Mouse (Mus musculus): ENCODE results near the gene 6030452D12Rik. TPM values are rescaled to one million over a fixed set of nuclear protein-coding genes. Genes with fewer than 3 reads are reported as not detected.

The 6030452D12Rik gene
- polyA plus RNA-seq, 1 experiment: not detected

GRCm38 (mm10) chr8:106535448-106535847, 35.1 kb downstream of the 6030452D12Rik start:
- H3K27ac ChIP-seq (ENCODE audit: control insufficient read depth, insufficient read depth, low read length): no peak overlapping the region
- peaks cover 5% of the 10 kb centered on the region for H3K4me1 ChIP-seq (replicated peaks; ENCODE audit: control insufficient read depth, insufficient read depth, low read length)
- TF ChIP-seq CTCF (IDR thresholded peaks at IDR 0.05; ENCODE audit: borderline replicate concordance, control insufficient read depth, extremely low read depth, insufficient read depth, low read length, poor library complexity): no peak
- TF ChIP-seq POLR2A (IDR thresholded peaks at IDR 0.05; ENCODE audit: control insufficient read depth, extremely low read depth, insufficient read depth, low read length, poor library complexity): no peak
- DNase-seq: no peak
- no peaks in the 10 kb centered on the region for H3K27me3 ChIP-seq (ENCODE audit: control insufficient read depth, insufficient read depth, low read length)
- no peak overlapping the region for H3K4me3 ChIP-seq (ENCODE audit: control insufficient read depth, insufficient read depth, low read length)
- no peaks in the 10 kb centered on the region for H3K36me3 ChIP-seq (ENCODE audit: control insufficient read depth, insufficient read depth, low read length)
- 77% methylated on average over 4 of the region's 4 CpGs for WGBS

DNA sequence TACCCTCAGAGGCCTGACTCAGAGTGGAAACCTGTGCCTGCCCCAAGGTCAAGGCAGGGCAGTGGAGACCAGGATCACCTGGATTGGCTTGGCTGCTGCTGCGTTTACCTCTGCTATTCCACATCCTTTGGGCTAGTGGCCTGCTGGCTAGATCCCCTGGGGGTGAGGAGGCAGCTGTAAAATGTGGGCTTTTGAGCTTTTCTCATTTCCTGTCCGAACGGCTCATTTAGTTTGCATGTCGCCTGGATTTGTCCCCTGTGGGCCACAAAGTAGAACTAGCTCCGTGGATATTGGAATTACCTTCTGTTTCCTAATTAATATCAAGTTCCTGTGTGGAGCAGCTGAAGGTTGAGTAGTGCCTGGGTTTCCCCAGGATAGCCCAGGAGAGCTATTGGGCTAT, 38.9 kb downstream of the 6030452D12Rik start:
- Histone ChIP-seq H3K27ac (ENCODE audit: control insufficient read depth, insufficient read depth, low read length) (no peak overlapping the region), H3K4me3 (ENCODE audit: control insufficient read depth, insufficient read depth, low read length) (no peak overlapping the region), H3K27me3 (ENCODE audit: control insufficient read depth, insufficient read depth, low read length) (no peaks in the 10 kb centered on the region), H3K4me1 (replicated peaks; ENCODE audit: control insufficient read depth, insufficient read depth, low read length) (peaks cover 2% of the 10 kb centered on the region; the same call in 1 of the 2 replicates), H3K36me3 (ENCODE audit: control insufficient read depth, insufficient read depth, low read length) (no peaks in the 10 kb centered on the region)
- no peak for DNase-seq
- no peak for TF ChIP-seq POLR2A (IDR thresholded peaks at IDR 0.05; ENCODE audit: control insufficient read depth, extremely low read depth, insufficient read depth, low read length, poor library complexity)
- TF ChIP-seq CTCF (IDR thresholded peaks at IDR 0.05; ENCODE audit: borderline replicate concordance, control insufficient read depth, extremely low read depth, insufficient read depth, low read length, poor library complexity): no peak
- WGBS: 85% methylated on average over 5 of the region's 5 CpGs

DNA sequence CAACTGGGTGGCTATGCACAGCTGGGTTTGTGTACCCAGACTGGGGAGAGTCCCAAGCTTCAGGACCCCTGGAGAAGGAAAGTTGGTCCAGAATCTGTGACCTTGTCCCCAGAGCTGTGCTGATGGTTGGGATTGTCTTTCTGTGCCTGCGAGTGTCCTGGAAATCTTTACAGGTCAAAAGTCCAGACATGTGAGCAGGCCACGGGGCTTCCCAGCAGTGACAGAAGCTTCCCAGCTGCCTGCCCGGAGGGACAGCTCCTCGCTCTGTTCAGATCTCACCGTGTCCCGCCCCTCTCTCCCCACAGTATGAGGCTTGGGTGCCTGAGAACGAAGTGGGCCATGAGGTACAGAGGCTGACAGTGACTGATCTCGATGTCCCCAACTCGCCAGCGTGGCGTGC, 40.7 kb downstream of the 6030452D12Rik start:
- no peaks in the 10 kb centered on the region for H3K36me3 ChIP-seq (ENCODE audit: control insufficient read depth, insufficient read depth, low read length)
- TF ChIP-seq CTCF (IDR thresholded peaks at IDR 0.05; ENCODE audit: borderline replicate concordance, control insufficient read depth, extremely low read depth, insufficient read depth, low read length, poor library complexity) (no peak), POLR2A (IDR thresholded peaks at IDR 0.05; ENCODE audit: control insufficient read depth, extremely low read depth, insufficient read depth, low read length, poor library complexity) (no peak)
- WGBS: 94% methylated on average over 11 of the region's 11 CpGs
- DNase-seq: no peak
- no peaks in the 10 kb centered on the region for H3K27me3 ChIP-seq (ENCODE audit: control insufficient read depth, insufficient read depth, low read length)
- no peaks in the 10 kb centered on the region for H3K4me1 ChIP-seq (replicated peaks; ENCODE audit: control insufficient read depth, insufficient read depth, low read length)
- H3K27ac ChIP-seq (ENCODE audit: control insufficient read depth, insufficient read depth, low read length): no peak overlapping the region
- no peak overlapping the region for H3K4me3 ChIP-seq (ENCODE audit: control insufficient read depth, insufficient read depth, low read length)

DNA sequence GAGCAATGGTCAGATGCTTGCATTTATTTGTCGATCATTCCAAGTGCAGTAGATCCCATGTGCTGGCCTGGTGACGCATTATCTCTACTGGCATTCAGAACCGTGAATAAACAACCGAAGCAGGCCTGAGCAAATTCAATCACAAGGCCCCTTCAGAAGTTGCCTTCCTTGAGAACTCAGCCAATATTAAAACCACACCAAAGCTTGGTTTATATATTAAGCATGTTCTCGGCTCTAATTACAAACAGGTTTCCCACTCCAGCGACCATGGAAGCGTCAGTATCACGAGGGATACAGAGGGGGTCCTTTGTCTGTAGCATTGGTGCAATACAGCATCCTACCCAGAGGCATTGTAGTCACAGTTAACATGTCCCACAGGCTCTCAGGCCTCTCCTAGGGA, 42.7 kb downstream of the 6030452D12Rik start:
- no peak overlapping the region for H3K4me3 ChIP-seq (ENCODE audit: control insufficient read depth, insufficient read depth, low read length)
- H3K4me1 ChIP-seq (replicated peaks; ENCODE audit: control insufficient read depth, insufficient read depth, low read length): peaks cover 15% of the 10 kb centered on the region
- TF ChIP-seq CTCF (IDR thresholded peaks at IDR 0.05; ENCODE audit: borderline replicate concordance, control insufficient read depth, extremely low read depth, insufficient read depth, low read length, poor library complexity): no peak
- no peak for TF ChIP-seq POLR2A (IDR thresholded peaks at IDR 0.05; ENCODE audit: control insufficient read depth, extremely low read depth, insufficient read depth, low read length, poor library complexity)
- no peaks in the 10 kb centered on the region for H3K36me3 ChIP-seq (ENCODE audit: control insufficient read depth, insufficient read depth, low read length)
- DNase-seq: no peak
- no peak overlapping the region for H3K27ac ChIP-seq (ENCODE audit: control insufficient read depth, insufficient read depth, low read length)
- no peaks in the 10 kb centered on the region for H3K27me3 ChIP-seq (ENCODE audit: control insufficient read depth, insufficient read depth, low read length)
- 93% methylated on average over 8 of the region's 8 CpGs for WGBS

DNA sequence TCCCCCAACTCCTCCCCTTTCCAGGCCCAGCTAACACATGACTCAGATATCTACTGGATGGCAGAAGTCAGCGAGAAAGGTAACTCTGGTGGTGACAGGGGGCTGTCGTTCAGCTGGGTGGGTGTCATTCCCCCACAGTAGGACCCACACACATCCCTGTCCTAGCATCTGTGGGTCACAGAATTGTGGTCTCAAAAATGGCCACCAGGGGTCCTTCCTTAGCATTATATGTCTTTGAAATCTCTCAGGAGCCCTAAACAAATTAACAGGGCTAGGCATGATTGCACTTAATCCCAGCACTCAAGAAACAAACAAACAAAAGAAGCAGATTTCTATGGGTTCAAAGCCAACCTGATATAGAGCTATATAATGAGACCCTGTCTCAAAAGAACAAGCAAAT, 44.8 kb downstream of the 6030452D12Rik start:
- H3K4me3 ChIP-seq (ENCODE audit: control insufficient read depth, insufficient read depth, low read length): no peak overlapping the region
- no peaks in the 10 kb centered on the region for H3K36me3 ChIP-seq (ENCODE audit: control insufficient read depth, insufficient read depth, low read length)
- no peak overlapping the region for H3K27ac ChIP-seq (ENCODE audit: control insufficient read depth, insufficient read depth, low read length)
- peaks cover 17% of the 10 kb centered on the region for H3K4me1 ChIP-seq (replicated peaks; ENCODE audit: control insufficient read depth, insufficient read depth, low read length)
- WGBS: 69% methylated on average over 2 of the region's 2 CpGs
- peak; percentile 37 for DNase-seq
- TF ChIP-seq POLR2A (IDR thresholded peaks at IDR 0.05; ENCODE audit: control insufficient read depth, extremely low read depth, insufficient read depth, low read length, poor library complexity) (no peak), CTCF (IDR thresholded peaks at IDR 0.05; ENCODE audit: borderline replicate concordance, control insufficient read depth, extremely low read depth, insufficient read depth, low read length, poor library complexity) (0 out of 2 replicates have a peak, but pooled peaks have one; percentile 26)
- H3K27me3 ChIP-seq (ENCODE audit: control insufficient read depth, insufficient read depth, low read length): no peaks in the 10 kb centered on the region

- H3K27ac ChIP-seq (ENCODE audit: control insufficient read depth, insufficient read depth, low read length): peak overlapping the region; percentile 40; the same call in 1 of the 2 replicates
- WGBS: 4% methylated on average over 7 of the region's 7 CpGs
- TF ChIP-seq POLR2A (IDR thresholded peaks at IDR 0.05; ENCODE audit: control insufficient read depth, extremely low read depth, insufficient read depth, low read length, poor library complexity): no peak
- TF ChIP-seq CTCF (IDR thresholded peaks at IDR 0.05; ENCODE audit: borderline replicate concordance, control insufficient read depth, extremely low read depth, insufficient read depth, low read length, poor library complexity): no peak
- peaks cover 17% of the 10 kb centered on the region for H3K4me1 ChIP-seq (replicated peaks; ENCODE audit: control insufficient read depth, insufficient read depth, low read length)
- H3K36me3 ChIP-seq (ENCODE audit: control insufficient read depth, insufficient read depth, low read length): no peaks in the 10 kb centered on the region
- no peak overlapping the region for H3K4me3 ChIP-seq (ENCODE audit: control insufficient read depth, insufficient read depth, low read length)
- no peaks in the 10 kb centered on the region for H3K27me3 ChIP-seq (ENCODE audit: control insufficient read depth, insufficient read depth, low read length)
- DNase-seq: no peak
Measured at GRCm38 (mm10) chr8:106546746-106547145, 46.4 kb downstream of the 6030452D12Rik start.

DNA sequence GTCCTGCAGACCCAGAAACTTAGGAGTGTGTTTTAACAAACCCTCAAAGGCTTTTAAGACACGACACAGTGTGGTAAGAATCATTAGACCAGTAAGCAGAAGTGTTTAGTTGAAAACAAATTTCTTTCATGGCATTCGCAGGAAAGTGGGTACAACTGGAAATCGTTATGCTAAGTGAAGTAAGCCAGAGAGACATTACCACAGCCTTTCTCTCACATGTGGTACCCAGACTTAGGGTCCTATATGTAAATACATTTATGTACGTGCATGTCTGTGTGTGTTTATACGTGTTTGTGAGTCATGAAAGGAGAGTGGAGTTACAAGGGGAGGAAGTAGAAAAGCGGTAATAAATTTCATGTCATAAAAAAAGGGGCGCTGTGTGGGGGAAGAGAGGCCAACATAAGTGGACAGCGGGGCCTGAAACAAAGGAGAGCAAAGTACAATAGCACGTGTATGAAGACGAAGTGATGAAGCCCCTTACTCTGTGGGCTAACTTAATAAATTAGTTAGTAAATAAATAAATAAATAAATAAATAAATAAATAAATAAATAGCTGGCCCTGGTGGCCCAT, 48.1 kb downstream of the 6030452D12Rik start:
- H3K27me3 ChIP-seq (ENCODE audit: control insufficient read depth, insufficient read depth, low read length): no peaks in the 10 kb centered on the region
- no peak overlapping the region for H3K4me3 ChIP-seq (ENCODE audit: control insufficient read depth, insufficient read depth, low read length)
- no peak for TF ChIP-seq CTCF (IDR thresholded peaks at IDR 0.05; ENCODE audit: borderline replicate concordance, control insufficient read depth, extremely low read depth, insufficient read depth, low read length, poor library complexity)
- TF ChIP-seq POLR2A (IDR thresholded peaks at IDR 0.05; ENCODE audit: control insufficient read depth, extremely low read depth, insufficient read depth, low read length, poor library complexity): no peak
- H3K4me1 ChIP-seq (replicated peaks; ENCODE audit: control insufficient read depth, insufficient read depth, low read length): peaks cover 17% of the 10 kb centered on the region
- no peak overlapping the region for H3K27ac ChIP-seq (ENCODE audit: control insufficient read depth, insufficient read depth, low read length)
- no peaks in the 10 kb centered on the region for H3K36me3 ChIP-seq (ENCODE audit: control insufficient read depth, insufficient read depth, low read length)
- 40% methylated on average over 10 of the region's 10 CpGs for WGBS
- no peak for DNase-seq

Data from thymus, adult 2 months (tissue).